Mouse (Mus musculus) frontal cortex, postnatal 10 days (tissue): ENCODE results near the gene 6430628N08Rik.

Experiments used
- DNase-seq, 2 experiments: peaks; one replicate each; pipeline ENCODE4 v3.0.0; 2022; ENCODE audit warnings: low spot score in 2 of 2, mixed read lengths in 1 of 2

Gene 6430628N08Rik

GRCm38 (mm10) chr4:115939295-115940102 is 49.0 kb downstream of the 6430628N08Rik start, which contains the start of gene Dmbx1:
Gene Dmbx1 (minus strand): TSS chr4:115939926.
- no peak for DNase-seq

- DNase-seq, result no peak
Observed at GRCm38 (mm10) chr4:115940681-115941080, 50.2 kb downstream of the 6430628N08Rik start.

- DNase-seq, result no peak
Observed at GRCm38 (mm10) chr4:115941242-115941820, 50.9 kb downstream of the 6430628N08Rik start.

GRCm38 (mm10) chr4:115943669-115944314 is 53.3 kb downstream of the 6430628N08Rik start:
- no peak for DNase-seq
